8 mouse cellular contexts compared by ENCODE assay signal in the genomic region with DNA sequence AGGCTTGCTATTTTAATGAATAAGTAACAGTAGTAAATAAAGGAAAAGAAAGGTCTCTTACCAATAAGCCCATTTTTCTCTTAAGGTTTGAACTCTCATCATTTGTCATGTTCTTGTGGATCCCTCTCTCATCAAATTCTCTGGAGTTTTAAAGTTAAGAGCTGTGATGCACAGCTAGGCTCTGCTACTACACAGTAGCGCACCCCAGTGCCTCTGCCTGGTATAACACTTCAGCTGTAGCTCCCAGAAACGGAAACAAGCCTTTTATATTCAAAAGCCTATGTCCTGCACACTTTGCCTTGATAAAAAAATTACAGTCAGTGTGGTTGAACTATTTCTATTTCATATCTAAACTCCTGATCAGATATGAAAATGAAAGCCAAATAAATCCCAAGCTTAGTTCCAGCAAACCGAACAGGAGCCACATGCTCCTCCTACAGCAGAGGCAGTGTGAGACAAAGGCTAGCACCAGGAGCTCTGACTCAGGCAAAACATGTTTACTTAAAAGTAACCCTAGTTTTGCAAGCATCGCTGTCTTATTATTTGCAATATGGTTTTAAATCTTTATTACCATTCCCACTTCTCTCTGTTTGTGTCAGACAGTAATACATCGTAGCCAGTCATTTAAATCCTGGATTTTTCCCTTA.
DNase-seq lines count a peak whose midpoint lies in the region; ATAC-seq lines count a peak whose summit lies in the region.

No protein-coding gene starts in this region.

- H3K4me1 ChIP-seq in midbrain, embryonic 12.5 days, result no peaks in the 10 kb centered on the region

- 28% methylated on average over 5 of the region's 5 CpGs for WGBS in midbrain, embryonic 12.5 days

- no peaks in the 10 kb centered on the region for H3K9me3 ChIP-seq in midbrain, embryonic 12.5 days

- H3K36me3 ChIP-seq in midbrain, embryonic 12.5 days, result no peaks in the 10 kb centered on the region

- H3K9ac ChIP-seq in midbrain, embryonic 12.5 days (replicated peaks), result no peak overlapping the region

- no peaks in the 10 kb centered on the region for H3K27me3 ChIP-seq in midbrain, embryonic 12.5 days

- H3K27ac ChIP-seq in midbrain, embryonic 12.5 days (replicated peaks), result no peak overlapping the region

- ATAC-seq in midbrain, embryonic 12.5 days (ENCODE audit: low FRiP score, low read depth), result peak; percentile 76
- no peak for ATAC-seq in megakaryocyte-erythroid progenitor cell, adult 5-6 weeks (replicated peaks; ENCODE audit: low FRiP score, low TSS enrichment, poor library complexity, severe bottlenecking)

- H3K4me2 ChIP-seq in midbrain, embryonic 12.5 days (replicated peaks), result no peak overlapping the region

- DNase-seq in lung, adult 18-20 months, result peak; percentile 2 to 4
- DNase-seq in lung, postnatal 25 days (ENCODE audit: low spot score), result no peak
- peak; percentile 75 for DNase-seq in cerebellum, postnatal 10 days
- peak; percentile 24 to 69 for DNase-seq in frontal cortex, postnatal 36 days (ENCODE audit: low spot score in 2 of 2)
- DNase-seq in layer of hippocampus, adult 9-10 months (ENCODE audit: low spot score), result peak; percentile 46
- no peak for DNase-seq in MN1 (ENCODE audit: low spot score)

- no peak overlapping the region for H3K4me3 ChIP-seq in midbrain, embryonic 12.5 days

Comparison
In these comparisons a context has a peak if more than half of its experiments do, and no peak if none do; other contexts are left out.
1. DNase-seq: peak in lung, adult 18-20 months (2 of 2), cerebellum, postnatal 10 days (2 of 2), frontal cortex, postnatal 36 days (2 of 2) and layer of hippocampus, adult 9-10 months (single experiment); none in lung, postnatal 25 days (single experiment) and MN1 (single experiment).